Mouse (Mus musculus): Measurements from ENCODE around the gene Pogz. TPM values are rescaled to one million over a fixed set of nuclear protein-coding genes. Genes with fewer than 3 reads are reported as not detected.
A peak's percentile ranks its signal among the peaks of the same experiment; 100 is the strongest.

Pogz gene
- 6.0 and 6.5 TPM in 2 replicates for polyA plus RNA-seq (2012; rRNA removed)
- 2.6 and 3.0 TPM in 2 replicates for polyA plus RNA-seq (2014; fragmentation: Nextera tagmentation; extraction: Ambion mirVana)

- Histone ChIP-seq H3K27ac (peak within 1 kb of the TSS; percentile 69), H3K27me3 (ENCODE audit: control insufficient read depth, insufficient read depth, low read length) (no peaks in the 10 kb centered on the region), H3K9me3 (ENCODE audit: control insufficient read depth, low read length) (no peaks in the 10 kb centered on the region), H3K36me3 (replicated peaks; ENCODE audit: control insufficient read depth, insufficient read depth, low read depth) (no peaks in the 10 kb centered on the region), H3K4me3 (ENCODE audit: insufficient read depth in 1 of 2, low read depth in 2 of 2, low read length in 2 of 2) (peak within 1 kb of the TSS; percentile 87), H3K9ac (replicated peaks) (peak within 1 kb of the TSS; percentile 81), H3K4me2 (ENCODE audit: low read depth) (peak within 1 kb of the TSS; percentile 88), H3K4me1 (replicated peaks; ENCODE audit: control insufficient read depth in 2 of 2, insufficient read depth in 2 of 2, low read length in 1 of 2) (peaks cover 15 to 21% of the 10 kb centered on the region in 2 experiments)
- 1% methylated on average over 52 of the region's 57 CpGs for WGBS (ENCODE audit: insufficient replicate concordance)
- DNase-seq (ENCODE audit: low read depth in 3 of 3, low spot score in 3 of 3) (peak; percentile 89 to 91 (median 90)), ATAC-seq (ENCODE audit: insufficient read depth) (peak; percentile 90)
- no peak for TF ChIP-seq EP300 (IDR thresholded peaks at IDR 0.05; ENCODE audit: low read depth)
- TF ChIP-seq CTCF (IDR thresholded peaks at IDR 0.05; ENCODE audit: low read depth) = no peak
Measured at GRCm38 (mm10) chr3:94837183-94837890, at the start of gene Pogz. Gene Pogz (plus strand): TSS chr3:94837567.

GRCm38 (mm10) chr3:94789071-94789470 lies 48.3 kb upstream of the Pogz start:
- H3K27me3 ChIP-seq (ENCODE audit: control insufficient read depth, insufficient read depth, low read length) = peaks cover 30% of the 10 kb centered on the region
- no peak overlapping the region for H3K9ac ChIP-seq (replicated peaks)
- ATAC-seq (ENCODE audit: insufficient read depth) = no peak
- no peak overlapping the region for H3K27ac ChIP-seq
- no peak overlapping the region for H3K4me3 ChIP-seq (ENCODE audit: insufficient read depth in 1 of 2, low read depth in 2 of 2, low read length in 2 of 2)
- no peaks in the 10 kb centered on the region for H3K36me3 ChIP-seq (replicated peaks; ENCODE audit: control insufficient read depth, insufficient read depth, low read depth)
- WGBS (ENCODE audit: insufficient replicate concordance) = 58% methylated on average over 1 of the region's 1 CpGs
- H3K4me2 ChIP-seq (ENCODE audit: low read depth) = no peak overlapping the region
- no peaks in the 10 kb centered on the region for H3K9me3 ChIP-seq (ENCODE audit: control insufficient read depth, low read length)
- H3K4me1 ChIP-seq (replicated peaks; ENCODE audit: control insufficient read depth in 2 of 2, insufficient read depth in 2 of 2, low read length in 1 of 2) = peaks cover 5 to 19% of the 10 kb centered on the region in 2 experiments
- no peak for DNase-seq (ENCODE audit: low read depth in 3 of 3, low spot score in 3 of 3)
- TF ChIP-seq CTCF (IDR thresholded peaks at IDR 0.05; ENCODE audit: low read depth) (no peak), EP300 (IDR thresholded peaks at IDR 0.05; ENCODE audit: low read depth) (no peak)

GRCm38 (mm10) chr3:94789516-94789915 lies 47.9 kb upstream of the Pogz start:
- Histone ChIP-seq H3K36me3 (replicated peaks; ENCODE audit: control insufficient read depth, insufficient read depth, low read depth) (no peaks in the 10 kb centered on the region), H3K27me3 (ENCODE audit: control insufficient read depth, insufficient read depth, low read length) (peaks cover 30% of the 10 kb centered on the region), H3K4me2 (ENCODE audit: low read depth) (no peak overlapping the region), H3K9me3 (ENCODE audit: control insufficient read depth, low read length) (no peaks in the 10 kb centered on the region), H3K4me3 (ENCODE audit: insufficient read depth in 1 of 2, low read depth in 2 of 2, low read length in 2 of 2) (no peak overlapping the region), H3K4me1 (replicated peaks; ENCODE audit: control insufficient read depth in 2 of 2, insufficient read depth in 2 of 2, low read length in 1 of 2) (peaks cover 7 to 22% of the 10 kb centered on the region in 2 experiments), H3K9ac (replicated peaks) (no peak overlapping the region), H3K27ac (no peak overlapping the region)
- DNase-seq (ENCODE audit: low read depth in 3 of 3, low spot score in 3 of 3) (no peak), ATAC-seq (ENCODE audit: insufficient read depth) (no peak)
- no peak for TF ChIP-seq CTCF (IDR thresholded peaks at IDR 0.05; ENCODE audit: low read depth)
- TF ChIP-seq EP300 (IDR thresholded peaks at IDR 0.05; ENCODE audit: low read depth) = no peak
- WGBS (ENCODE audit: insufficient replicate concordance) = 68% methylated on average over 2 of the region's 2 CpGs

- Histone ChIP-seq H3K9me3 (ENCODE audit: control insufficient read depth, low read length) (no peaks in the 10 kb centered on the region), H3K4me3 (ENCODE audit: insufficient read depth in 1 of 2, low read depth in 2 of 2, low read length in 2 of 2) (no peak overlapping the region), H3K4me2 (ENCODE audit: low read depth) (no peak overlapping the region), H3K27me3 (ENCODE audit: control insufficient read depth, insufficient read depth, low read length) (peaks cover 9% of the 10 kb centered on the region), H3K36me3 (replicated peaks; ENCODE audit: control insufficient read depth, insufficient read depth, low read depth) (no peaks in the 10 kb centered on the region), H3K4me1 (replicated peaks; ENCODE audit: control insufficient read depth in 2 of 2, insufficient read depth in 2 of 2, low read length in 1 of 2) (peaks cover 7 to 21% of the 10 kb centered on the region in 2 experiments), H3K27ac (no peak overlapping the region), H3K9ac (replicated peaks) (no peak overlapping the region)
- no peak for ATAC-seq (ENCODE audit: insufficient read depth)
- TF ChIP-seq EP300 (IDR thresholded peaks at IDR 0.05; ENCODE audit: low read depth) = no peak
- no peak for TF ChIP-seq CTCF (IDR thresholded peaks at IDR 0.05; ENCODE audit: low read depth)
- 73% methylated on average over 2 of the region's 2 CpGs for WGBS (ENCODE audit: insufficient replicate concordance)
- no peak for DNase-seq (ENCODE audit: low read depth in 3 of 3, low spot score in 3 of 3)
Measured at GRCm38 (mm10) chr3:94792258-94792657, 45.1 kb upstream of the Pogz start.

GRCm38 (mm10) chr3:94793672-94794071 lies 43.7 kb upstream of the Pogz start:
- Histone ChIP-seq H3K4me2 (ENCODE audit: low read depth) (no peak overlapping the region), H3K27ac (peak overlapping the region; percentile 41), H3K4me3 (ENCODE audit: insufficient read depth in 1 of 2, low read depth in 2 of 2, low read length in 2 of 2) (no peak overlapping the region), H3K36me3 (replicated peaks; ENCODE audit: control insufficient read depth, insufficient read depth, low read depth) (no peaks in the 10 kb centered on the region), H3K4me1 (replicated peaks; ENCODE audit: control insufficient read depth in 2 of 2, insufficient read depth in 2 of 2, low read length in 1 of 2) (peaks cover 7 to 21% of the 10 kb centered on the region in 2 experiments), H3K9me3 (ENCODE audit: control insufficient read depth, low read length) (no peaks in the 10 kb centered on the region), H3K9ac (replicated peaks) (no peak overlapping the region), H3K27me3 (ENCODE audit: control insufficient read depth, insufficient read depth, low read length) (no peaks in the 10 kb centered on the region)
- no peak for TF ChIP-seq CTCF (IDR thresholded peaks at IDR 0.05; ENCODE audit: low read depth)
- TF ChIP-seq EP300 (IDR thresholded peaks at IDR 0.05; ENCODE audit: low read depth) = peak; percentile 30
- peak; percentile 81 for ATAC-seq (ENCODE audit: insufficient read depth)
- DNase-seq (ENCODE audit: low read depth in 3 of 3, low spot score in 3 of 3) = peak in 2 of 3 experiments; percentile 16 to 22
- 16% methylated on average over 2 of the region's 2 CpGs for WGBS (ENCODE audit: insufficient replicate concordance)

Data from liver, embryonic 14.5 days (tissue).